Mouse (Mus musculus): ENCODE results near the gene Tssk4.

GRCm38 (mm10) chr14:55618486-55619195, 31.3 kb upstream of the Tssk4 start:
- no peak for TF ChIP-seq CTCF (IDR thresholded peaks at IDR 0.05; ENCODE audit: extremely low read depth, insufficient read depth, low read length)
- no peak for TF ChIP-seq POLR2A (IDR thresholded peaks at IDR 0.05; ENCODE audit: extremely low read depth, insufficient read depth, low read length)

Measured in cortical plate, adult 2 months (tissue).